Mouse (Mus musculus): ENCODE results near the gene Hes6. TPM values are rescaled to one million over a fixed set of nuclear protein-coding genes. Genes with fewer than 3 reads are reported as not detected.

Gene Hes6
- polyA plus RNA-seq, 1 experiment from 2014 or later = 65.8 TPM

DNA sequence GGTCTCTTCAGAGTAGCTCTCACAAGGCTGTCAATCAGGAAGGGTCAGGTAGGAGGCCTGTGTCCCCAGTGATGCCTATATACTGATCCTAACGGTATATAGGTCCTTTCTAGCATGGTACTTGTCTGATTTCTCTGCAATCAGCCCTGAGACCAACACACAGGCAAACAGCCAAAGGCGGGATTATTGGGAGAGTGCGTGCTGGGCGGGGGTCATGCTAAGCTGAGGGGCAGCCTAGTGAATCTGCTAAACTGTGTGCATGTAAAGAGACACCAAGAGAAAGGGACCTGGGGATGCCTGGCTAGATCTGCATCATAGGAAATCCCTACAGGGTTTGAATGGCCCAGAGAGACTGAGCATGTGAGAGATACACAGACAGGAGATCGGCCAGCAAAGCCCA lies 1.5 kb upstream of the Hes6 start:
- ATAC-seq (ENCODE audit: low FRiP score, low TSS enrichment) = no peak
- Histone ChIP-seq H3K4me3 (ENCODE audit: low read length) (no peak overlapping the region), H3K27me3 (ENCODE audit: control insufficient read depth, insufficient read depth, low read length) (no peaks in the 10 kb centered on the region), H3K36me3 (ENCODE audit: control insufficient read depth, insufficient read depth, low read length) (peaks cover 4% of the 10 kb centered on the region; the same call in 1 of the 2 replicates), H3K4me1 (ENCODE audit: control insufficient read depth, insufficient read depth, low read length) (peaks cover 19% of the 10 kb centered on the region), H3K27ac (ENCODE audit: low read depth, low read length) (0 out of 2 replicates have a peak overlapping the region, but pooled peaks have one; percentile 94), H3K9ac (ENCODE audit: low read depth, low read length) (peak overlapping the region; percentile 63; the same call in 1 of the 2 replicates), H3K9me3 (ENCODE audit: control insufficient read depth, low read length) (no peaks in the 10 kb centered on the region), H3K4me2 (replicated peaks; ENCODE audit: low read depth, low read length) (no peak overlapping the region)
- WGBS = 74% methylated on average over 5 of the region's 5 CpGs

DNA sequence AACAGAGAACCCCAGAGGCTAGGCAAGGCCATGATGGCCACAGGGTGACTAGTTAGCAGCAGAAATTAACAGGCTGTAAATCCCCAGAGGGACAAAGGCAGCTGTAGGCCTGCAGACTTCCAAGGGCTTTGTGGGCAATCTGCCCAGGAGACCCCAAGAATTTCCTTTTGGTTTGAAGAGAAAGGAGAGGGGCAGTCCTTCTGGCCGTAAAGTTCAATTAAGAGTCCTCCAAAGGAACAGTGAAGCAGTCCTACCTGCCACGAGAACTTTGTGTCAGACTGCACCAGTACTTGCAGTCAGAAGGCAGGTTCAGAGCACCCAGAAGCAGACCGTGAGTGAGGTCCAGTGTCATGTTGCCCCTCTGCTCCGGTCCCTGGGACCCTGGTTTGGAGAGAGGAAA lies 1.1 kb upstream of the Hes6 start:
- Histone ChIP-seq H3K27me3 (ENCODE audit: control insufficient read depth, insufficient read depth, low read length) (no peaks in the 10 kb centered on the region), H3K4me2 (replicated peaks; ENCODE audit: low read depth, low read length) (no peak overlapping the region), H3K9ac (ENCODE audit: low read depth, low read length) (peak overlapping the region; percentile 63; the same call in 1 of the 2 replicates), H3K9me3 (ENCODE audit: control insufficient read depth, low read length) (no peaks in the 10 kb centered on the region), H3K4me3 (ENCODE audit: low read length) (no peak overlapping the region), H3K27ac (ENCODE audit: low read depth, low read length) (peak overlapping the region; percentile 94; the same call in 1 of the 2 replicates), H3K4me1 (ENCODE audit: control insufficient read depth, insufficient read depth, low read length) (peaks cover 19% of the 10 kb centered on the region), H3K36me3 (ENCODE audit: control insufficient read depth, insufficient read depth, low read length) (peaks cover 4% of the 10 kb centered on the region; the same call in 1 of the 2 replicates)
- no peak for ATAC-seq (ENCODE audit: low FRiP score, low TSS enrichment)
- WGBS = 46% methylated on average over 4 of the region's 4 CpGs

DNA sequence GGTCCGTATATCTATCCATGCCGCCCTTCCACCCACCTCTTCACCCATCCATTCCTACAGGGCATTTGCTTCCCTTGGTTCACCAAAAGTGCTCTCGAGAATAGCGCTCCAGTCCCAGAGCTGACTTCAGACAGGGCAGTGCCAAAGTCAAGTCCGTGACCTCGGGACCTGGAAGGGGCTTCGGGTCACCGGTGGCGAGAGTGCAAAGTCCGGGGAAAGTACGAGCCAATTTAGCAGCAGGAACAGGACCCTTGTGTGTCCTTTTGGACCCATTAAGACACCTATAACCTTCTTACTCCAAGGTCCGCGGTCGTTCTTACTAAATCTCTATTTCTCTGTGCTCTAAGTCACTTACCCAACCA lies 321 bp downstream of the Hes6 start:
- WGBS = 1% methylated on average over 14 of the region's 14 CpGs
- no peak for ATAC-seq (ENCODE audit: low FRiP score, low TSS enrichment)

DNA sequence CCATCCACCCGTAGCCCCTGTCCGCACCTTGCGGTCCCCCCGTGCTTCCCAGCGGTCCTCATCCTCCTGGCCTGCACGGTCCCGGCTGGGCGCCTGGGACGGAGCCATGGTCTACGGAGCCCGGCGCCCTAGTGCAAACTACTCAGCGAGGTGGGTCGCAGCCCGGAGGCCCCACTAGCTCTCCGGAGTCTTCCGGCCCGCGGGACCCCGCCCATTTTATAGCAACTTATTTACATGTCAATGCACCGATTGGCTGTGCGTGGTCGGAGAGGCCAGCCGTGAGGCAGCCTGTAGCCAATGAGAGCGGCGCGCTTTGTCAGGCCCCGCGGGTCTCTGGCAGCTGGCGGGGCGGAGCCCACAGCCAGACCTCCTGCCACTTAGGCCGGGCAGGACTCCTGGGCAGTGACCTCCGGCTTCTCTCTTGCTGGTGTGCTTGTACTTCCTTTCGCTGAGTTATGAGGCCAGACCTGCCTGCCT lies 770 bp downstream of the Hes6 start:
- WGBS = under 1% methylated on average over 34 of the region's 34 CpGs
- peaks cover 4% of the 10 kb centered on the region; the same call in 1 of the 2 replicates for H3K36me3 ChIP-seq (ENCODE audit: control insufficient read depth, insufficient read depth, low read length)
- H3K27me3 ChIP-seq (ENCODE audit: control insufficient read depth, insufficient read depth, low read length) = no peaks in the 10 kb centered on the region
- ATAC-seq (ENCODE audit: low FRiP score, low TSS enrichment) = peak; percentile 95
- H3K9me3 ChIP-seq (ENCODE audit: control insufficient read depth, low read length) = no peaks in the 10 kb centered on the region
- H3K4me1 ChIP-seq (ENCODE audit: control insufficient read depth, insufficient read depth, low read length) = peaks cover 19% of the 10 kb centered on the region
- H3K4me2 ChIP-seq (replicated peaks; ENCODE audit: low read depth, low read length) = peak overlapping the region; percentile 99
- peak overlapping the region; percentile 76 for H3K4me3 ChIP-seq (ENCODE audit: low read length)
- peak overlapping the region; percentile 94 for H3K27ac ChIP-seq (ENCODE audit: low read depth, low read length)
- peak overlapping the region; percentile 85 for H3K9ac ChIP-seq (ENCODE audit: low read depth, low read length)

More for the DNA sequence above, 321 bp downstream of the Hes6 start:
- Histone ChIP-seq H3K9me3 (ENCODE audit: control insufficient read depth, low read length) (no peaks in the 10 kb centered on the region), H3K4me1 (ENCODE audit: control insufficient read depth, insufficient read depth, low read length) (peaks cover 19% of the 10 kb centered on the region), H3K4me3 (ENCODE audit: low read length) (peak overlapping the region; percentile 76), H3K9ac (ENCODE audit: low read depth, low read length) (peak overlapping the region; percentile 56; the same call in 1 of the 2 replicates), H3K27me3 (ENCODE audit: control insufficient read depth, insufficient read depth, low read length) (no peaks in the 10 kb centered on the region), H3K36me3 (ENCODE audit: control insufficient read depth, insufficient read depth, low read length) (peaks cover 4% of the 10 kb centered on the region; the same call in 1 of the 2 replicates), H3K27ac (ENCODE audit: low read depth, low read length) (peak overlapping the region; percentile 94), H3K4me2 (replicated peaks; ENCODE audit: low read depth, low read length) (peak overlapping the region; percentile 99)

DNA sequence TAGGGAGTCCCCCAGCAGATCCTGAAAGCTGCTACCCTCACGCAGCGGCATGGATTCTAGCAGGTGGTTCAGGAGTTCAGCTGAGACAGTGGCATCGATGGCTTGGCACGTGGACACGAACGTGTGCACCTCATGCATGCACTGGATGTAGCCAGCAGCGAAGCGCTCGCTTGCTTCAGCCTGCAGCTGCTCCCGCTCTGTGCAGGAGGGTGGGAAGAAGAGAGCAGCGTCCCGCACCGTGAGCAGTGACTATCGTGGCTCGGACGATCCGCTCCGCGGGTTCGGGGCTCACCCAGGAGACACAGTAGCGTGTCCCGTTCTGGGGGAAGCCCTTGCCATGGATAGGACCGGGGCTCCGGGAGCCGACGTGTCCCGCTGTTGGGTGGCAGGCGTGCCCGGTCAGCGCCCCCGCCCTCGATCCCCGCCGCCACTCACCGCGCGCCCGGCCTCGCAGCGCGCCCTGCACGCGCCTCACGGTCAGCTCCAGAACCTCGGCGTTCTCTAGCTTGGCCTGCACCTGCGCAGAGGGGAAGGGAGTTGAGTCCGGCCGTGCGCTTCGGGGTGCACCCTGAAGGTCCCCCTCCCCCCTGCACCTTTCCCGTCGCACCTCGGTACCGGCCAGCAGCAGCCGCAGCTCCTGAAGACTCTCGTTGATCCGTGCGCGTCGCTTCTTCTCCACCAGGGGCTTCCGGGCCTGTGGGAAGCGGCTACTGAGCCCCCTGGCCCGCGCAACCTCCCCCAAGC lies 1.4 kb downstream of the Hes6 start:
- Histone ChIP-seq H3K9ac (ENCODE audit: low read depth, low read length) (peak overlapping the region; percentile 85), H3K4me2 (replicated peaks; ENCODE audit: low read depth, low read length) (peak overlapping the region; percentile 99)
- WGBS = 3% methylated on average over 61 of the region's 65 CpGs

DNA sequence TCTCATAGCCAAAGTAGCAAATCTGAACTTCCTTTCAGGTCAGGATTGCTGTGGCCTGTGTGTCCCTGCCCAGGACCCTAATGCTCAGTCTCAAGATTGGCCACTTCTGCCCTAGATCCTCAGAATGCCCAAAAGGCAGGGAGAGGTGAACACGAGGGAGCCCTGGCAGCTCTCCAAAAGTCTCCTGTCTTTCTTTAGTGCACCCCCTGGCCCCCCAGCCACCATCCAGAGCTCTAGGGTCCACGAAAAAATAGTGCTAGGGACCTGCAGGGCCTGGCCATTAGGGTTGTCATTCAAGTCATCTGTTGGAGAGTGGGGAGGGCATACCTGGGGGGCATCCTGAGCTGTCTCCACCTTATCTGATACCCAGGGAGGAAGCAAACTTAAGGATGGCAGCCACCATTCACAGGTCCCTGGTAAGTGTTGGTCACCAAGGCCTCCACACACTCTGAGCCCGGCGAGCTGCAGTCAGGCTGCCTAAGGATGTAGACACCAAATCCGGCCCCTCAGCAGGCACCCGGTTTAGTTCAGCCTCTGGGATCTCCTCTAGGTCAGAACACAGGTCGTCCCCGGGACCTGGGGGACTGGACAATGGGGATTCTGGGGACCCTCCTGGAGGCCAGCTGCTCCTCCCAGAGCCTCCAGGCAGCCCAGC lies 2.1 kb downstream of the Hes6 start:
- Histone ChIP-seq H3K4me3 (ENCODE audit: low read length) (peak overlapping the region; percentile 76), H3K9me3 (ENCODE audit: control insufficient read depth, low read length) (no peaks in the 10 kb centered on the region), H3K27me3 (ENCODE audit: control insufficient read depth, insufficient read depth, low read length) (no peaks in the 10 kb centered on the region), H3K4me2 (replicated peaks; ENCODE audit: low read depth, low read length) (peak overlapping the region; percentile 99), H3K36me3 (ENCODE audit: control insufficient read depth, insufficient read depth, low read length) (no peaks in the 10 kb centered on the region), H3K9ac (ENCODE audit: low read depth, low read length) (peak overlapping the region; percentile 85; the same call in 1 of the 2 replicates), H3K4me1 (ENCODE audit: control insufficient read depth, insufficient read depth, low read length) (peaks cover 19% of the 10 kb centered on the region), H3K27ac (ENCODE audit: low read depth, low read length) (no peak overlapping the region)
- no peak for ATAC-seq (ENCODE audit: low FRiP score, low TSS enrichment)
- WGBS = 64% methylated on average over 8 of the region's 8 CpGs

More for the DNA sequence above, 1.4 kb downstream of the Hes6 start:
- no peaks in the 10 kb centered on the region for H3K9me3 ChIP-seq (ENCODE audit: control insufficient read depth, low read length)
- no peaks in the 10 kb centered on the region for H3K27me3 ChIP-seq (ENCODE audit: control insufficient read depth, insufficient read depth, low read length)
- H3K4me3 ChIP-seq (ENCODE audit: low read length) = peak overlapping the region; percentile 76
- peak overlapping the region; percentile 91 for H3K27ac ChIP-seq (ENCODE audit: low read depth, low read length)
- peaks cover 4% of the 10 kb centered on the region; the same call in 1 of the 2 replicates for H3K36me3 ChIP-seq (ENCODE audit: control insufficient read depth, insufficient read depth, low read length)
- peaks cover 19% of the 10 kb centered on the region for H3K4me1 ChIP-seq (ENCODE audit: control insufficient read depth, insufficient read depth, low read length)
- no peak for ATAC-seq (ENCODE audit: low FRiP score, low TSS enrichment)

DNA sequence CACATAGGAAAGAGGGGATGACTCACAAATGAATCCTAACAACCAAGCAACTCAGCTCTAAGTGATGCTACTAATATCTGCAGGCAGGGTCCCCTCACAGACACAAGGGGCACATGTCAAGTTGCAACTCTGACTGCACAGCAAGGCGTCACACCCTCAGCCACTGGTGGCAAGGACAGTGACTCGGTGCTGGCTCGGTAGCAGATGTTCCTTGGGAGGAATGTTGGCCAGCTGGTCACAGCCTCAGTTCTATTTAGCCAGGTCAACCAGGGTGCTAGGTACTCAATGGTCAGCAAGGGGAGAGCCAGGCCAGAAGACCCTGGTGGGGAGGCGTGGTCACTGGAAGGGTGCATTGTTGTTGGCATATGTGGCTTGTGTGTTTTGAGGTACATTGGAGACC lies 6.0 kb downstream of the Hes6 start:
- Histone ChIP-seq H3K9ac (ENCODE audit: low read depth, low read length) (no peak overlapping the region), H3K27ac (ENCODE audit: low read depth, low read length) (no peak overlapping the region), H3K9me3 (ENCODE audit: control insufficient read depth, low read length) (no peaks in the 10 kb centered on the region), H3K27me3 (ENCODE audit: control insufficient read depth, insufficient read depth, low read length) (no peaks in the 10 kb centered on the region), H3K4me1 (ENCODE audit: control insufficient read depth, insufficient read depth, low read length) (peaks cover 5% of the 10 kb centered on the region), H3K4me2 (replicated peaks; ENCODE audit: low read depth, low read length) (no peak overlapping the region), H3K4me3 (ENCODE audit: low read length) (no peak overlapping the region), H3K36me3 (ENCODE audit: control insufficient read depth, insufficient read depth, low read length) (no peaks in the 10 kb centered on the region)
- no peak for ATAC-seq (ENCODE audit: low FRiP score, low TSS enrichment)
- WGBS = 68% methylated on average over 4 of the region's 4 CpGs

DNA sequence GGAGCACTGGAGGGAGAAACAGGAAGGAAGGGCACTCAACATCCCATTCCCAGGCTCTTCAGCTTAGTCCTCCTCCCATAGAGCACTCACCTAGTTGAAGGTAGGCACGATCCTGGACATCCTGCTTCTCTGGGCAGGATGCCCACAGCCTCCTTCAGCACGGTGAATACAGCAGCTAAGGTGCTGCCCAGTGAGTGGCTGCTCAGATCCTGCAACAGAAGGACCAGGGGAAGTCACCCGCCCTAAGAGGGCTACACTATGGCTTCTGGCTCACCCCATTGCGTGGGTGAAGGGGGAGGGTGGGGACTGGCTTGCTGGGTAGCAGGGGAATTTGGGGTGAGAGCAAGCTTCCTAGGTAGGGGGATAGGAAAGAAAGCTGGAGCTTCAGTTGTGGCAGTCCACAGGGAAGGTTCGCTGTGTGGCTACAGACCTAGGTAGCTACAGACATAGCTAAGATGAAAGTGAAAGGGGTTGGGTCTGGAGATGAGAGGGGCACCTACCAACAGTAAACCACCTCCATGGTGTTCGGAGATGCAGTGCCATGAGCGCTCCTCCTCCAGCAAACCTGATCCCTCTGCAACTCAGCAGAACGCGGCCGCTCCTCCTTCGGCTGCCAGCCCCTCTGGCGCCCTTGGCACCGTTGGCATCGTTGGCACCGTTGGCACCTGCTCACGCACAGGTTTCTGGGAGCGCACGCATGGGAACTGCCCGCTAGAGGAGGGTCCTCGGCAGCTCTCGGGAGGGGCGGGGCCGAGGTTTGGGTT lies 8.2 kb downstream of the Hes6 start:
- Histone ChIP-seq H3K4me1 (ENCODE audit: control insufficient read depth, insufficient read depth, low read length) (no peaks in the 10 kb centered on the region), H3K9me3 (ENCODE audit: control insufficient read depth, low read length) (no peaks in the 10 kb centered on the region), H3K27me3 (ENCODE audit: control insufficient read depth, insufficient read depth, low read length) (no peaks in the 10 kb centered on the region), H3K36me3 (ENCODE audit: control insufficient read depth, insufficient read depth, low read length) (no peaks in the 10 kb centered on the region), H3K27ac (ENCODE audit: low read depth, low read length) (no peak overlapping the region), H3K9ac (ENCODE audit: low read depth, low read length) (no peak overlapping the region), H3K4me3 (ENCODE audit: low read length) (no peak overlapping the region), H3K4me2 (replicated peaks; ENCODE audit: low read depth, low read length) (no peak overlapping the region)
- no peak for ATAC-seq (ENCODE audit: low FRiP score, low TSS enrichment)
- 62% methylated on average over 23 of the region's 23 CpGs for WGBS
